Mouse (Mus musculus) adrenal gland, postnatal 14 days (tissue): ENCODE measurements around the gene Olfr430. TPM values are rescaled to one million over a fixed set of nuclear protein-coding genes. Genes with fewer than 3 reads are reported as not detected.
"Not testable (repeated sequence)": the region's sequence is repeated elsewhere in the genome, so short reads cannot be mapped to it uniquely, and the experiment has no call there.

Experiments used
- DNase-seq: peaks from one replicate; pipeline ENCODE4 v3.0.0; 2021; ENCODE audit warnings: mixed read lengths
- long read RNA-seq, 2 experiments: library from polyadenylated mRNA; stranded (forward); transcript quantifications; one replicate each; pipeline ENCODE4 v2.0.0; 2021
- total RNA-seq: library from RNA; stranded (reverse); gene quantifications from 2 replicates; pipeline ENCODE4 v1.2.3, GENCODE M21; 2021

The Olfr430 gene
- not detected in 2 replicates for total RNA-seq
- long read RNA-seq, experiment 1: 0 reads
- long read RNA-seq, experiment 2: 0 reads

- DNase-seq: no peak
These were observed at the start of gene Olfr430 for GRCm38 (mm10) chr1:174066305-174066704. Gene Olfr430, plus strand, starts transcription at chr1:174066605.

- no peak for DNase-seq
These were observed 34.7 kb upstream of the Olfr430 start, which contains the start of gene Ifi205 for GRCm38 (mm10) chr1:174031698-174032097. Gene Ifi205, minus strand, starts transcription at chr1:174031810.

GRCm38 (mm10) chr1:174035841-174036240 lies 30.6 kb upstream of the Olfr430 start:
- no peak for DNase-seq

- no peak for DNase-seq
These were observed 27.9 kb upstream of the Olfr430 start for GRCm38 (mm10) chr1:174038480-174038879.

- peak; percentile 34 for DNase-seq
These were observed 25.8 kb upstream of the Olfr430 start, which contains the start of gene Olfr433 for GRCm38 (mm10) chr1:174040523-174041177. Gene Olfr433, plus strand, starts transcription at chr1:174040705.

- DNase-seq: not testable (repeated sequence)
These were observed 24.1 kb upstream of the Olfr430 start for GRCm38 (mm10) chr1:174042091-174042884.

GRCm38 (mm10) chr1:174044431-174044830 lies 22.0 kb upstream of the Olfr430 start:
- DNase-seq: no peak

GRCm38 (mm10) chr1:174048227-174048626 lies 18.2 kb upstream of the Olfr430 start:
- not testable (repeated sequence) for DNase-seq

GRCm38 (mm10) chr1:174048893-174049292 lies 17.5 kb upstream of the Olfr430 start, which contains the start of gene Olfr432:
Gene Olfr432, plus strand, starts transcription at chr1:174049205.
- DNase-seq: no peak

- not testable (repeated sequence) for DNase-seq
These were observed 17.0 kb upstream of the Olfr430 start for GRCm38 (mm10) chr1:174049357-174049756.

- no peak for DNase-seq
These were observed 15.9 kb upstream of the Olfr430 start for GRCm38 (mm10) chr1:174050532-174050931.

GRCm38 (mm10) chr1:174051515-174051914 lies 14.9 kb upstream of the Olfr430 start:
- no peak for DNase-seq

- DNase-seq: no peak
These were observed 14.4 kb upstream of the Olfr430 start for GRCm38 (mm10) chr1:174051931-174052536.

- peak; percentile 10 for DNase-seq
These were observed 13.4 kb upstream of the Olfr430 start for GRCm38 (mm10) chr1:174052981-174053380.

- no peak for DNase-seq
These were observed 11.2 kb upstream of the Olfr430 start for GRCm38 (mm10) chr1:174055248-174055647.

GRCm38 (mm10) chr1:174084031-174084430 lies 17.6 kb downstream of the Olfr430 start, which contains the start of gene Olfr429:
Gene Olfr429, plus strand, starts transcription at chr1:174084331.
- DNase-seq: no peak

GRCm38 (mm10) chr1:174096591-174096990 lies 30.2 kb downstream of the Olfr430 start, which contains the start of gene Olfr427:
Gene Olfr427, plus strand, starts transcription at chr1:174096891.
- DNase-seq: no peak

GRCm38 (mm10) chr1:174103735-174104134 lies 37.3 kb downstream of the Olfr430 start:
- no peak for DNase-seq

- DNase-seq: no peak
These were observed 54.7 kb downstream of the Olfr430 start, which contains the start of gene Olfr231 for GRCm38 (mm10) chr1:174121062-174121461. Gene Olfr231, minus strand, starts transcription at chr1:174121162.
